Mouse (Mus musculus) erythroblast, adult 5-6 weeks (primary cell): Measurements from ENCODE around the gene Nabp2. TPM values are rescaled to one million over a fixed set of nuclear protein-coding genes. Genes with fewer than 3 reads are reported as not detected.

Experiments
- ATAC-seq: replicated peaks from 2 replicates; pipeline ENCODE4 v1.8.0; 2016; ENCODE audit warnings: moderate number of reproducible peaks, mild to moderate bottlenecking, moderate TSS enrichment, inconsistent platforms; ENCODE audit not compliant: poor library complexity, low FRiP score, severe bottlenecking
- total RNA-seq, 2 experiments: library from RNA; stranded (forward) in 1 of 2; stranded (reverse) in 1 of 2; fragments of 150-400 nt in 1 of 2; fragments of 200-764, 138-1000 nt in 1 of 2; gene quantifications; 2 replicates each; pipeline versions ENCODE4 v1.2.3 to v1.2.4; 2015 to 2017; ENCODE audit warnings: low replicate concordance in 2 of 2

Gene Nabp2
- total RNA-seq, 2 experiments from 2014 or later: 11.1 to 15.2 TPM

DNA sequence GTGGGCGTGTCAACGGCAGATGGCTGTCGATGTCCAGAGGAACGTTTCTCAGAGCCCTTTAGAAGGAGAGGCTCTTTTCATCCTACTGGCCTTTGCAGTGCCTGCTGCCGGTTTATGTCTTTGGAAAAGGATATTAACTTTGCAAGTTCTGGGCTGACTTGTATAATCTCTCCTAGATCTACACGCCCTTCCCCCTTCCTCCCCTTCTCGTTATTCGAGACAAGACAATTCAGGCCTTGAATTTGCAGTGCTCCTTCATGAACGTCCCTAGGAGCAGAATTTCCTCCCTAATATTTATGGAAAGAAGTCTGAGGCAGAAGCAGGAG is 42.1 kb downstream of the Nabp2 start:
- ATAC-seq: peak; percentile 10

DNA sequence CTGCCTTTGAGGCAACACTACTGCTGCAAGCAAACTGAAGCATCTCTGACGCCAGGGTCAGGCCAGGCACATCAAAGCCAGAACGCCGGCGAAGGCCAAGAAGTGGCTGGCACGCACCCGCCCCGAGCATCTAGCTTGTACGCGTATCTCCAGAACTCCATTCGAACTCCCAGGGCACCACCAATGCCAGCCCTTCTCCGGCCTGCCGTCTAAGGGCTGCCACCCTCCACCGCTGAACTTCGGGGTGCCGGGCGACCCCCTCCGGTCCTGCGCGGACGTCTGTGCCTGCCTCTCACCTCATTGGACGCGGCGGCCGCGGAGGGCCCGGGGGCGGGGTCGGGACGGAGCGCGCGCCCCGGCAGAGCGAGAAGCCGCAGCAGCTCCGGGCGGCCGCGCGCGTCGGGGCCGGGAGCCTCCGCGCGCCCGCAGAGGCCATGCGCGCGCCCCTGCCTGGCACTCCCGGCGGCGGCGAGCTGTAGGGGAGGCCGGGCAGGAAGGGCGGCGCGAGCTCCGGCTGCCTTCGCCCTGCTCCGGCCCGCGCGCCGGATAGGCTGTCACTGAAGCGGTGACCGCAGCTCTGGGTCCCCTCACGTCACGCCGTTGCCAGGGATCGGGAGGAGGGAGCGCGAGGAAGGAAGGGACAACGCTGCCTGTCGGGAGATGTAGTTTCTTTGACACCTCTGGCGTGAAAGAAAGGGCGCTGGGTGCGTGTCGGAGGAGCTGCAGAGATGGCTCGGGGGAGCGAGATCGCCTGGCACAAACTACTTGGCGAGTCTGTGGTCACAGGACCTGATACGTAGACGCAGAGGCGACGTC is 42.7 kb downstream of the Nabp2 start, which contains the start of gene Coq10a:
Gene Coq10a (minus strand): TSS at position 596 of the 816 bp plus-strand sequence.
- peak; percentile 90 for ATAC-seq

DNA sequence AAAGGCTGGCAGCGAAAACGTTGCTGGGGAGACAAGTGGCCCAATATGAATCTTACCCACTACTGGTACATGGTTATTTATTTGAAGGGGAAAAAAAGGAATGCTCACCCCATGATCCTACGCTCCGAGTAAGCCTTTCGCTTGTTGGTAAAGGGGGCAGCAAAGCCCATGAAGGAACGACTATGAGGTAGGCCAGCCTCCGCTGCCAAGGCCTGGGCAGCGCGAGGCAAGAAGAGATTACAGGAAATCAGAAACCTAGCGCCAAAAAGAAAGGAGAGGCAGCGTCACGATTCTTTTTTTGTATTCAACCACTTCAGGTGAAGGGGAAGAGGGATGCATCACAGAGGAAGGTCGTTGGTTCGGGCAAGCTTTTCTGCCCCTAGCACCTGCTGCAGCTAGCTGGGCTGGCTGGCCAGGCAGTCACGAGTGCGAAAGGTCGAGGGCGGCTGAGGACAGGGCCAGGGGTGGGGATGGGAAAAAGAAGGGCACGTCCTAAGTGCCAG is 43.3 kb downstream of the Nabp2 start:
- peak; percentile 42 for ATAC-seq

DNA sequence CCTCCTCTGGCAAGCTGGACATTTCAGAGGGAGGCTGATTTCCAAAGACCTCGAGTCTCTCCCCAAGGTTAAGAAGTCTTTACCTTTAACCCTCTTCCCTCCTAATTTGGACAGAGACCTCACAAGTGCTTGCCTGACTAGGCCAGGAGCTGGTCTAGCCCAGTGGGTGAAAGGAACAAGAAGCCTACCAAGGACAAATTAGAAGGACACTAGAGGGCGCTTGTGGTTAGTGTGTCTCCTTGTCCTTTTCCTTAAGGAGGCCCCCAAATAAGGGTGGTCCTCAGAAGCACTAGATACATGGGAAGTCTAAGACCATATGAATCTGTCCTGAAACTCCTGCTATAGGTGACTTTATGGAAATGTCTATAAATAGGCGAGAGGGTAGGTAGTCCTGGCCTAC is 48.7 kb downstream of the Nabp2 start:
- no peak; the same call in 1 of the 2 replicates for ATAC-seq

DNA sequence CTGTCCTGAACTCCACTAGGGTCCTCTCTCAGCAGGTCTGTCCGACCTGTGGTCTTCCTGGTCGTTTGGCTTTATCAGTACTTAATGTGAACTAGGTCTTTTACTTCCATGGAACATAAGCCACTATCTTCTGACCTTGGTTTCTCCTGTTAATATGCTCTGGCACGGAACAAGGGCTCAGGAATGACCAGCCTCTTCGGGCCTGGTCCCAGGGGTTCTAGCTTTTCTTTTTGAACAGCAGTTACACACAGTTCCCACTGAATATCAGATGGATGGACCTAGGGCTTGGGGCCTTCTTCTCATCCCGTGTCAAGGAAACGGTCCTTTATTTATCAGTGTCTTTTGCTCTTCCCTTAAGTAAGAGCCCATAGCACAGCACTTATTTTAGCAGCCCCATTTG is 49.5 kb downstream of the Nabp2 start:
- no peak for ATAC-seq

DNA sequence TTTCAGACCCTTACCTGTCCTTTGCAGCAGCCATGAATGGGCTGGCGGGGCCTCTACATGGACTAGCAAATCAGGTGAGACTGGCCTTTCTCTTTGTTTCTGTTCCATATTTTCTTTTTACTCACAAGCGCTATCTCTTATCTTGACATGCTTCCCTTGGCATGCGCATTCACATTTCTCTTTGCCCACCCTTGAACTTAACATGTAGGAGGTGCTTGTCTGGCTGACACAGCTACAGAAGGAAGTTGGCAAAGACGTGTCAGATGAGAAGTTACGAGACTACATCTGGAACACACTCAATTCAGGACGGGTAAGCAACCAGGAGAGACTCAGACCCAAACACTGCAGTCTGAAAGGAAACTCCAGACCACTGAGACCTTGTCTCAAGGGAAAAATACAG is 52.1 kb downstream of the Nabp2 start:
- no peak for ATAC-seq

DNA sequence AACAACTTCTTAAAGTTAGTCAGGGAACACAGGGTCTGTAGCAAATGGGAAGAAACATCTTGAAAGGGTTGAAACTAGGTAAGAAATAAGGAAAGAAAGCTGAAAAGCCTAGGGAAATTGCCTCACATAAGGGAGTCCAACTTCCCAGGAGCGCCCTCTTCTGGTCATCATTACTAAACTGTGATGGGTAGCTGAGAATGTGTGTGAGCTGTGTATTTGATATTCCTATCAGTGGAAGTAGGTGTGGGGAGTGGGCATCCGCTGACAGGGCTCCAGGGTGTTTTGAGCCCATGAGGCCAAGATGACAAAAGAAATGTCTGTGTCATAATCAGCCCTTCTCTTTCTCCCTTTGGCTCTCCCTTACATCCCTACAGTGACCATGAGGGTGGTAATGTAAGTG is 52.5 kb downstream of the Nabp2 start:
- peak; percentile 74 for ATAC-seq

Other genes with a start within 250 kb of the Nabp2 start
- 1.9 and 5.0 TPM in 2 replicates for gene Rbms2, start 231.2 kb downstream of the Nabp2 start, total RNA-seq (2015; ENCODE audit: low replicate concordance)
- gene Rbms2, start 231.2 kb downstream of the Nabp2 start, total RNA-seq (2017; ENCODE audit: low replicate concordance): 0.51 and 6.8 TPM in 2 replicates
- 3.8 TPM in 2 replicates for gene Gls2, start 217.0 kb downstream of the Nabp2 start, total RNA-seq (2015; ENCODE audit: low replicate concordance)
- gene Gls2, start 217.0 kb downstream of the Nabp2 start, total RNA-seq (2017; ENCODE audit: low replicate concordance): 0.60 and 0.84 TPM in 2 replicates
- 6.3 and 6.7 TPM in 2 replicates for gene Spryd4, start 199.7 kb downstream of the Nabp2 start, total RNA-seq (2015; ENCODE audit: low replicate concordance)
- gene Spryd4, start 199.7 kb downstream of the Nabp2 start, total RNA-seq (2017; ENCODE audit: low replicate concordance): 1.4 and 3.1 TPM in 2 replicates
- not detected in 2 replicates for gene Mip, start 185.7 kb downstream of the Nabp2 start, total RNA-seq (2015; ENCODE audit: low replicate concordance)
- gene Mip, start 185.7 kb downstream of the Nabp2 start, total RNA-seq (2017; ENCODE audit: low replicate concordance): 0.84 and 0.85 TPM in 2 replicates
- 4.0 and 6.3 TPM in 2 replicates for gene Timeless, start 179.4 kb downstream of the Nabp2 start, total RNA-seq (2015; ENCODE audit: low replicate concordance)
- 39.4 and 44.5 TPM in 2 replicates for gene Timeless, start 179.4 kb downstream of the Nabp2 start, total RNA-seq (2017; ENCODE audit: low replicate concordance)
- 1.7 TPM in 1 of 2 replicates, not detected in the other for gene Apon, start 157.4 kb downstream of the Nabp2 start, total RNA-seq (2015; ENCODE audit: low replicate concordance)
- gene Apon, start 157.4 kb downstream of the Nabp2 start, total RNA-seq (2017; ENCODE audit: low replicate concordance): 1.5 TPM in 1 of 2 replicates, not detected in the other
- gene Apof, start 142.8 kb downstream of the Nabp2 start, total RNA-seq (2015; ENCODE audit: low replicate concordance): not detected in 2 replicates
- gene Apof, start 142.8 kb downstream of the Nabp2 start, total RNA-seq (2017; ENCODE audit: low replicate concordance): not detected in 2 replicates
- 14.8 and 25.1 TPM in 2 replicates for gene Stat2, start 140.9 kb downstream of the Nabp2 start, total RNA-seq (2015; ENCODE audit: low replicate concordance)
- 16.0 and 25.2 TPM in 2 replicates for gene Stat2, start 140.9 kb downstream of the Nabp2 start, total RNA-seq (2017; ENCODE audit: low replicate concordance)
- gene Il23a, start 112.7 kb downstream of the Nabp2 start, total RNA-seq (2015; ENCODE audit: low replicate concordance): not detected in 2 replicates
- gene Il23a, start 112.7 kb downstream of the Nabp2 start, total RNA-seq (2017; ENCODE audit: low replicate concordance): not detected in 2 replicates
- gene Pan2, start 108.2 kb downstream of the Nabp2 start, total RNA-seq (2015; ENCODE audit: low replicate concordance): 7.9 and 8.8 TPM in 2 replicates
- 7.5 and 8.9 TPM in 2 replicates for gene Pan2, start 108.2 kb downstream of the Nabp2 start, total RNA-seq (2017; ENCODE audit: low replicate concordance)
- gene Cnpy2, start 89.0 kb downstream of the Nabp2 start, total RNA-seq (2015; ENCODE audit: low replicate concordance): 30.7 and 48.6 TPM in 2 replicates
- 15.5 and 38.3 TPM in 2 replicates for gene Cnpy2, start 89.0 kb downstream of the Nabp2 start, total RNA-seq (2017; ENCODE audit: low replicate concordance)
- gene Cs, start 73.8 kb downstream of the Nabp2 start, total RNA-seq (2015; ENCODE audit: low replicate concordance): 60.5 and 67.5 TPM in 2 replicates
- 26.2 and 30.6 TPM in 2 replicates for gene Cs, start 73.8 kb downstream of the Nabp2 start, total RNA-seq (2017; ENCODE audit: low replicate concordance)
- 1.9 and 5.6 TPM in 2 replicates for gene Coq10a, start 42.5 kb downstream of the Nabp2 start, total RNA-seq (2015; ENCODE audit: low replicate concordance)
- 2.8 and 3.2 TPM in 2 replicates for gene Coq10a, start 42.5 kb downstream of the Nabp2 start, total RNA-seq (2017; ENCODE audit: low replicate concordance)
- gene Ankrd52, start 34.4 kb downstream of the Nabp2 start, total RNA-seq (2015; ENCODE audit: low replicate concordance): 7.7 and 30.0 TPM in 2 replicates
- 2.9 and 3.5 TPM in 2 replicates for gene Ankrd52, start 34.4 kb downstream of the Nabp2 start, total RNA-seq (2017; ENCODE audit: low replicate concordance)
- gene Slc39a5, start 10.3 kb downstream of the Nabp2 start, total RNA-seq (2015; ENCODE audit: low replicate concordance): not detected in 2 replicates
- gene Slc39a5, start 10.3 kb downstream of the Nabp2 start, total RNA-seq (2017; ENCODE audit: low replicate concordance): not detected in 2 replicates
- 2.9 and 4.6 TPM in 2 replicates for gene Rnf41, start 165 bp upstream of the Nabp2 start, total RNA-seq (2015; ENCODE audit: low replicate concordance)
- 2.9 and 3.3 TPM in 2 replicates for gene Rnf41, start 165 bp upstream of the Nabp2 start, total RNA-seq (2017; ENCODE audit: low replicate concordance)
- gene Smarcc2, start 47.8 kb upstream of the Nabp2 start, total RNA-seq (2015; ENCODE audit: low replicate concordance): 22.1 and 31.6 TPM in 2 replicates
- gene Smarcc2, start 47.8 kb upstream of the Nabp2 start, total RNA-seq (2017; ENCODE audit: low replicate concordance): 29.0 and 34.7 TPM in 2 replicates
- gene Myl6, start 82.7 kb upstream of the Nabp2 start, total RNA-seq (2015; ENCODE audit: low replicate concordance): 410 and 475 TPM in 2 replicates
- 558 TPM in 2 replicates for gene Myl6, start 82.7 kb upstream of the Nabp2 start, total RNA-seq (2017; ENCODE audit: low replicate concordance)
- gene Myl6b, start 87.2 kb upstream of the Nabp2 start, total RNA-seq (2015; ENCODE audit: low replicate concordance): 5.4 TPM in 1 of 2 replicates, not detected in the other
- gene Myl6b, start 87.2 kb upstream of the Nabp2 start, total RNA-seq (2017; ENCODE audit: low replicate concordance): 0.85 TPM in 1 of 2 replicates, not detected in the other
- 15.2 and 16.9 TPM in 2 replicates for gene Esyt1, start 114.4 kb upstream of the Nabp2 start, total RNA-seq (2015; ENCODE audit: low replicate concordance)
- gene Esyt1, start 114.4 kb upstream of the Nabp2 start, total RNA-seq (2017; ENCODE audit: low replicate concordance): 24.8 and 27.9 TPM in 2 replicates
- 0.19 and 0.63 TPM in 2 replicates for gene Zc3h10, start 136.3 kb upstream of the Nabp2 start, total RNA-seq (2015; ENCODE audit: low replicate concordance)
- gene Zc3h10, start 136.3 kb upstream of the Nabp2 start, total RNA-seq (2017; ENCODE audit: low replicate concordance): 2.8 and 3.2 TPM in 2 replicates
- 936 and 1,095 TPM in 2 replicates for gene Rpl41, start 137.8 kb upstream of the Nabp2 start, total RNA-seq (2015; ENCODE audit: low replicate concordance)
- gene Rpl41, start 137.8 kb upstream of the Nabp2 start, total RNA-seq (2017; ENCODE audit: low replicate concordance): 729 and 801 TPM in 2 replicates
- gene Pa2g4, start 154.5 kb upstream of the Nabp2 start, total RNA-seq (2015; ENCODE audit: low replicate concordance): 71.3 and 75.2 TPM in 2 replicates
- 42.9 and 67.5 TPM in 2 replicates for gene Pa2g4, start 154.5 kb upstream of the Nabp2 start, total RNA-seq (2017; ENCODE audit: low replicate concordance)
- gene Erbb3, start 178.2 kb upstream of the Nabp2 start, total RNA-seq (2015; ENCODE audit: low replicate concordance): 0.63 TPM in 1 of 2 replicates, not detected in the other
- gene Erbb3, start 178.2 kb upstream of the Nabp2 start, total RNA-seq (2017; ENCODE audit: low replicate concordance): 0.09 TPM in 1 of 2 replicates, not detected in the other
- 345 and 426 TPM in 2 replicates for gene Rps26, start 215.3 kb upstream of the Nabp2 start, total RNA-seq (2015; ENCODE audit: low replicate concordance)
- gene Rps26, start 215.3 kb upstream of the Nabp2 start, total RNA-seq (2017; ENCODE audit: low replicate concordance): 114 and 205 TPM in 2 replicates
- not detected in 2 replicates for gene Ikzf4, start 234.5 kb upstream of the Nabp2 start, total RNA-seq (2015; ENCODE audit: low replicate concordance)
- gene Ikzf4, start 234.5 kb upstream of the Nabp2 start, total RNA-seq (2017; ENCODE audit: low replicate concordance): 0.09 TPM in 1 of 2 replicates, not detected in the other